Mouse (Mus musculus): Measurements from ENCODE around the gene Samd4b. TPM values are rescaled to one million over a fixed set of nuclear protein-coding genes. Genes with fewer than 3 reads are reported as not detected.
"Not testable (repeated sequence)": the region's sequence is repeated elsewhere in the genome, so short reads cannot be mapped to it uniquely, and the experiment has no call there.

Samd4b gene
- polyA plus RNA-seq, 1 experiment from 2014 or later = 34.9 TPM

- no peaks in the 10 kb centered on the region for H3K9me3 ChIP-seq (ENCODE audit: control insufficient read depth, low read length)
- H3K9ac ChIP-seq (ENCODE audit: low read depth, low read length) = no peak overlapping the region
- H3K36me3 ChIP-seq (ENCODE audit: control insufficient read depth, insufficient read depth, low read length) = peaks cover 93% of the 10 kb centered on the region
- no peak overlapping the region for H3K4me3 ChIP-seq (ENCODE audit: low read length)
- H3K4me1 ChIP-seq (ENCODE audit: control insufficient read depth, insufficient read depth, low read length) = no peaks in the 10 kb centered on the region
- no peak overlapping the region for H3K4me2 ChIP-seq (replicated peaks; ENCODE audit: low read depth, low read length)
- H3K27ac ChIP-seq (ENCODE audit: low read depth, low read length) = no peak overlapping the region
- no peaks in the 10 kb centered on the region for H3K27me3 ChIP-seq (ENCODE audit: control insufficient read depth, insufficient read depth, low read length)
- 93% methylated on average over 1 of the region's 1 CpGs for whole genome bisulfite sequencing
- no peak for ATAC-seq (ENCODE audit: low FRiP score, low TSS enrichment)
These were observed 196.9 kb downstream of the Samd4b start for GRCm38 (mm10) chr7:28401030-28401429.

DNA sequence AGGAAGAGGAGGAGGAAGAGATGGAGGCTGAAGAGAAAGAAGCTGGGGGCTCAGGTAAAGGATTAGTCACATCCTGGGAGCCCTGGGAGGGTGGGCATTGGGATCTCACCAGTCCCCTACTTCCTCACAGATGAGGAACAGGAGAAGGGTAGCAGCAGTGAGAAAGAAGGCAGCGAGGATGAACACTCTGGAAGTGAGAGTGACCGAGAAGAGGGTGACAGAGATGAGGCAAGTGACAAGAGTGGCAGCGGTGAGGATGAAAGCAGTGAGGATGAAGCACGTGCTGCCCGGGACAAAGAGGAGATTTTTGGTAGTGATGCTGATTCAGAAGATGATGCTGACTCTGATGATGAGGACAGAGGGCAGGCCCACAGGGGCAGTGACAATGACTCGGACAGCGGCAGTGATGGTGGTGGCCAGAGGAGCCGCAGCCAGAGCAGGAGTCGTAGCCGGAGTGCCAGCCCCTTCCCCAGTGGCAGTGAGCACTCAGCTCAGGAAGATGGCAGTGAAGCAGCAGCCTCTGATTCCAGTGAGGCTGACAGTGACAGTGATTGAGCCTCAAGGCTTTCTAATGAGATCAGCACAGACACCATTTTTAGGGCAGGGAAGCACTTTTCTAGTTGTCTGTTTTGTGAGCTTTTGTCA is 199.1 kb downstream of the Samd4b start:
- no peak for ATAC-seq (ENCODE audit: low FRiP score, low TSS enrichment)
- H3K9ac ChIP-seq (ENCODE audit: low read depth, low read length) = no peak overlapping the region
- no peaks in the 10 kb centered on the region for H3K9me3 ChIP-seq (ENCODE audit: control insufficient read depth, low read length)
- peaks cover 82% of the 10 kb centered on the region for H3K36me3 ChIP-seq (ENCODE audit: control insufficient read depth, insufficient read depth, low read length)
- no peak overlapping the region for H3K4me2 ChIP-seq (replicated peaks; ENCODE audit: low read depth, low read length)
- H3K4me1 ChIP-seq (ENCODE audit: control insufficient read depth, insufficient read depth, low read length) = peaks cover under 1% of the 10 kb centered on the region; the same call in 1 of the 2 replicates
- no peaks in the 10 kb centered on the region for H3K27me3 ChIP-seq (ENCODE audit: control insufficient read depth, insufficient read depth, low read length)
- no peak overlapping the region for H3K4me3 ChIP-seq (ENCODE audit: low read length)
- 91% methylated on average over 10 of the region's 10 CpGs for WGBS
- H3K27ac ChIP-seq (ENCODE audit: low read depth, low read length) = no peak overlapping the region

- Histone ChIP-seq H3K4me1 (ENCODE audit: control insufficient read depth, insufficient read depth, low read length) (peaks cover 5% of the 10 kb centered on the region; the same call in 1 of the 2 replicates), H3K9ac (ENCODE audit: low read depth, low read length) (no peak overlapping the region), H3K27ac (ENCODE audit: low read depth, low read length) (no peak overlapping the region), H3K27me3 (ENCODE audit: control insufficient read depth, insufficient read depth, low read length) (no peaks in the 10 kb centered on the region), H3K36me3 (ENCODE audit: control insufficient read depth, insufficient read depth, low read length) (peaks cover 74% of the 10 kb centered on the region), H3K4me3 (ENCODE audit: low read length) (no peak overlapping the region), H3K9me3 (ENCODE audit: control insufficient read depth, low read length) (no peaks in the 10 kb centered on the region), H3K4me2 (replicated peaks; ENCODE audit: low read depth, low read length) (no peak overlapping the region)
- no peak for ATAC-seq (ENCODE audit: low FRiP score, low TSS enrichment)
- 63% methylated on average over 3 of the region's 3 CpGs for WGBS
These were observed 199.9 kb downstream of the Samd4b start for GRCm38 (mm10) chr7:28398000-28398399.

- WGBS = 98% methylated on average over 4 of the region's 4 CpGs
These were observed 202.5 kb downstream of the Samd4b start for GRCm38 (mm10) chr7:28395425-28395824.

GRCm38 (mm10) chr7:28393272-28393951 is 204.5 kb downstream of the Samd4b start:
- H3K27me3 ChIP-seq (ENCODE audit: control insufficient read depth, insufficient read depth, low read length) = no peaks in the 10 kb centered on the region
- H3K9ac ChIP-seq (ENCODE audit: low read depth, low read length) = peak overlapping the region; percentile 86
- H3K4me1 ChIP-seq (ENCODE audit: control insufficient read depth, insufficient read depth, low read length) = peaks cover 10% of the 10 kb centered on the region; the same call in 1 of the 2 replicates
- peak overlapping the region; percentile 65; the same call in 1 of the 2 replicates for H3K27ac ChIP-seq (ENCODE audit: low read depth, low read length)
- peaks cover 51% of the 10 kb centered on the region for H3K36me3 ChIP-seq (ENCODE audit: control insufficient read depth, insufficient read depth, low read length)
- ATAC-seq (ENCODE audit: low FRiP score, low TSS enrichment) = no peak
- H3K4me3 ChIP-seq (ENCODE audit: low read length) = peak overlapping the region; percentile 92
- H3K9me3 ChIP-seq (ENCODE audit: control insufficient read depth, low read length) = no peaks in the 10 kb centered on the region
- 8% methylated on average over 22 of the region's 22 CpGs for WGBS
- peak overlapping the region; percentile 90 for H3K4me2 ChIP-seq (replicated peaks; ENCODE audit: low read depth, low read length)

More at GRCm38 (mm10) chr7:28395425-28395824, 202.5 kb downstream of the Samd4b start:
- Histone ChIP-seq H3K27me3 (ENCODE audit: control insufficient read depth, insufficient read depth, low read length) (no peaks in the 10 kb centered on the region), H3K9me3 (ENCODE audit: control insufficient read depth, low read length) (no peaks in the 10 kb centered on the region), H3K4me2 (replicated peaks; ENCODE audit: low read depth, low read length) (no peak overlapping the region), H3K4me3 (ENCODE audit: low read length) (no peak overlapping the region), H3K27ac (ENCODE audit: low read depth, low read length) (no peak overlapping the region), H3K36me3 (ENCODE audit: control insufficient read depth, insufficient read depth, low read length) (peaks cover 53% of the 10 kb centered on the region), H3K9ac (ENCODE audit: low read depth, low read length) (no peak overlapping the region), H3K4me1 (ENCODE audit: control insufficient read depth, insufficient read depth, low read length) (peaks cover 10% of the 10 kb centered on the region; the same call in 1 of the 2 replicates)
- ATAC-seq (ENCODE audit: low FRiP score, low TSS enrichment) = no peak

DNA sequence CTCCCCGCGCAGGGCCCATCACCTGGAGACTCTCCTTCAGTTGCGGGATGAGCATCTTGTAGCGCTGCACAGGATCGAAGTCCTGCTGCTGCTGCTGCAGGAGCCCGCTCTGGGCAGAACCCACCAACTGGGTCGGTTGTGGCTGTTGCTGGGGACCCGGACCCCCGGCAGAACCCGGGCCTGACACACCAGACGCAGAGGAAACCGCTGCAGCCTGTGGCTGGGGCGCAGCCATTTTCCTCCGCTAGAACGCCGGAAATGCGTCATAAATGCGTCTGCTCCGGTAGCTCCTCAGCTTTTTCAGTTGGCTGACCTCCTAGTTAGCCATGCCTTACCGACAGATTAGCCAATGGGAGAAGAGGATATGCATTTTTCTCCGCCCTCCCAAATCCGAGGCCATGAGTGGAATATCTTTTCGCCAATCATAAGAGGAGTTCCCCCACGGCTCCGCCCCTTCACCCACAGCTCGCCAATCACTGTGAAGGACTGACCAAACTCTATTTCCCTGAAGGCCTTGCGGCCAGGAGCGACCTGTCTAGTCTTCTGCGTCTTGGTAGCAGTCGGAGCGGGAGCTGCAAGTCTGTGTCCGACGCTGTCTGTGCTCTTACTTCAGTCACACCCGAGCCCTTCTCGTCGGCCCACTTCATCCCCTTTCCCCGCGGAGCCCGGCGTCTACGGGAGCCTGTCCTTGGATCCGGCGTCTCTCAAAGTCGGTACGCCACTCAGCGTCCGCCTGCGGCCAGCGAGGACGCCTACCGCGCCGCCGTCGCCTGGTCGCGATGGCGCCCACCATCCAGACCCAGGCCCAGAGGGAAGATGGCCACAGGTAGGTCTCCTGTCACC is 205.3 kb downstream of the Samd4b start, which contains the start of the genes Med29 and Paf1:
TSS of gene Med29 (minus strand) at position 280 of the 843 bp plus-strand sequence.
TSS of gene Paf1 (plus strand) at position 523 of the 843 bp plus-strand sequence.
- Histone ChIP-seq H3K4me2 (replicated peaks; ENCODE audit: low read depth, low read length) (peak within 1 kb of the TSS; percentile 90), H3K9ac (ENCODE audit: low read depth, low read length) (peak within 1 kb of the TSS; percentile 86), H3K27ac (ENCODE audit: low read depth, low read length) (peak within 1 kb of the TSS; percentile 65; the same call in 1 of the 2 replicates), H3K4me3 (ENCODE audit: low read length) (peak within 1 kb of the TSS; percentile 92), H3K27me3 (ENCODE audit: control insufficient read depth, insufficient read depth, low read length) (no peaks in the 10 kb centered on the region), H3K36me3 (ENCODE audit: control insufficient read depth, insufficient read depth, low read length) (peaks cover 50% of the 10 kb centered on the region), H3K4me1 (ENCODE audit: control insufficient read depth, insufficient read depth, low read length) (peaks cover 10% of the 10 kb centered on the region; the same call in 1 of the 2 replicates), H3K9me3 (ENCODE audit: control insufficient read depth, low read length) (no peaks in the 10 kb centered on the region)
- peak; percentile 98 for ATAC-seq (ENCODE audit: low FRiP score, low TSS enrichment)
- under 1% methylated on average over 58 of the region's 58 CpGs for WGBS

- H3K36me3 ChIP-seq (ENCODE audit: control insufficient read depth, insufficient read depth, low read length) = peaks cover 42% of the 10 kb centered on the region
- 94% methylated on average over 3 of the region's 3 CpGs for WGBS
- H3K9ac ChIP-seq (ENCODE audit: low read depth, low read length) = no peak overlapping the region
- H3K27me3 ChIP-seq (ENCODE audit: control insufficient read depth, insufficient read depth, low read length) = no peaks in the 10 kb centered on the region
- no peak overlapping the region for H3K27ac ChIP-seq (ENCODE audit: low read depth, low read length)
- no peaks in the 10 kb centered on the region for H3K9me3 ChIP-seq (ENCODE audit: control insufficient read depth, low read length)
- ATAC-seq (ENCODE audit: low FRiP score, low TSS enrichment) = no peak
- no peak overlapping the region for H3K4me3 ChIP-seq (ENCODE audit: low read length)
- H3K4me2 ChIP-seq (replicated peaks; ENCODE audit: low read depth, low read length) = no peak overlapping the region
- peaks cover 10% of the 10 kb centered on the region; the same call in 1 of the 2 replicates for H3K4me1 ChIP-seq (ENCODE audit: control insufficient read depth, insufficient read depth, low read length)
These were observed 207.6 kb downstream of the Samd4b start for GRCm38 (mm10) chr7:28390331-28390730.

DNA sequence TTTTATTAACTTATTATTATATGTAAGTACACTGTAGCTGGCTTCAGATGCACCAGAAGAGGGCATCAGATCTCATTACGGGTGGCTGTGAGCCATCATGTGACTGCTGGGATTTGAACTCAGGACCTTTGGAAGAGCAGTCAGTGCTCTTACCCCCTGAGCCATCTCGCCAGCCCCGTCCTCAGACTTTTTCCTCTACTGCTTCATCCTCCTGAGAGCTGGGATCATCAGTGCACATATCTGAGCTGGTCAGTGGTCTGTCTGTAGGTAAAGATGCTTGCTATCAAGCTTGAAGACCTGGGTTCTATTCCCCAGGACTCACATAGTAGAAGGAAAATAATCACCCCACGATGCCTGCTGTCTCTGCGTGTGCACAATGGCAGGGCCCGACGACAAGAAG is 210.6 kb downstream of the Samd4b start:
- not testable (repeated sequence) for H3K27me3 ChIP-seq (ENCODE audit: control insufficient read depth, insufficient read depth, low read length); H3K27ac ChIP-seq (ENCODE audit: low read depth, low read length); H3K4me3 ChIP-seq (ENCODE audit: low read length); H3K9me3 ChIP-seq (ENCODE audit: control insufficient read depth, low read length); H3K4me2 ChIP-seq (replicated peaks; ENCODE audit: low read depth, low read length); ATAC-seq (ENCODE audit: low FRiP score, low TSS enrichment); H3K9ac ChIP-seq (ENCODE audit: low read depth, low read length)
- 85% methylated on average over 7 of the region's 7 CpGs for WGBS
- peaks cover 38% of the 10 kb centered on the region for H3K36me3 ChIP-seq (ENCODE audit: control insufficient read depth, insufficient read depth, low read length)
- peaks cover 16% of the 10 kb centered on the region for H3K4me1 ChIP-seq (ENCODE audit: control insufficient read depth, insufficient read depth, low read length)
